Mouse (Mus musculus) embryonic fibroblast, embryonic 13.5 days (primary cell): ENCODE measurements around the gene Thsd4.

Experiments used
- CTCF ChIP-seq: IDR thresholded peaks from 2 replicates; pipeline ENCODE4 v1.5.1; 2011; ENCODE audit warnings: mild to moderate bottlenecking, control low read depth, low read length, moderate library complexity, borderline replicate concordance; ENCODE audit not compliant: insufficient read depth
- POLR2A ChIP-seq: IDR thresholded peaks from 2 replicates; pipeline ENCODE4 v1.6.1; 2011; ENCODE audit warnings: low read depth, mild to moderate bottlenecking, control low read depth, low read length, moderate library complexity

DNA sequence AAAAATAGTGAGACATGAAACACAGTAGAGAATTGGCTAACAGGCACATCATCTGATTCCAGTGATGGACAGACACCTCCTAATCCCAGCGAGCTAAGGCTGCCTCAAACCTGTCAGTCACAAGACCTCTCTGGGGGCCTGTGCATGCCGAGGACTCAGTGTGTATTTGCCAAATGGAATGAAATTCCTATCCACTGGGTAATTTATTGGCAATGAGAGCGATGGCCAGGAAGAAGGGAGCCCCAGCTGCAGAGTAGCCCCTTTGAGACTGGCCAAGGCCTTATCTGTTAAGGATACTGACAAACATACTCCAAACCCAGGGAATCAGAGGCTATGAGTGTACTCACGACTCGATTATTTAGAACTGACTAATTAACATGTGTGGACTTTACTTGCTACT lies 394.9 kb downstream of the Thsd4 start:
- TF ChIP-seq CTCF, result no peak
- no peak for TF ChIP-seq POLR2A
